Mouse (Mus musculus): Measurements from ENCODE around the gene Hoxd8. TPM values are rescaled to one million over a fixed set of nuclear protein-coding genes. Genes with fewer than 3 reads are reported as not detected.

Hoxd8 gene
- polyA plus RNA-seq, 1 experiment from 2014 or later = 0.14 TPM

GRCm38 (mm10) chr2:74748436-74748995 is 44.1 kb downstream of the Hoxd8 start:
- H3K4me1 ChIP-seq = peaks cover 40% of the 10 kb centered on the region
- H3K36me3 ChIP-seq = no peaks in the 10 kb centered on the region; the same call in 1 of the 2 replicates
- ATAC-seq (ENCODE audit: low FRiP score) = no peak
- peak overlapping the region; percentile 91 for H3K27ac ChIP-seq
- peak overlapping the region; percentile 58 for H3K4me2 ChIP-seq (replicated peaks)
- H3K4me3 ChIP-seq = peak overlapping the region; percentile 45
- peaks cover 89% of the 10 kb centered on the region for H3K27me3 ChIP-seq
- H3K9ac ChIP-seq = peak overlapping the region; percentile 80
- 3% methylated on average over 9 of the region's 9 CpGs for WGBS
- no peaks in the 10 kb centered on the region for H3K9me3 ChIP-seq (replicated peaks)

- Histone ChIP-seq H3K4me1 (peaks cover 36% of the 10 kb centered on the region), H3K27me3 (peaks cover 89% of the 10 kb centered on the region), H3K27ac (peak overlapping the region; percentile 91)
Observed at GRCm38 (mm10) chr2:74749337-74750121, 45.1 kb downstream of the Hoxd8 start.

GRCm38 (mm10) chr2:74750731-74751250 is 46.4 kb downstream of the Hoxd8 start:
- H3K4me3 ChIP-seq = peak overlapping the region; percentile 45; the same call in 1 of the 2 replicates
- peak overlapping the region; percentile 91 for H3K27ac ChIP-seq
- H3K4me2 ChIP-seq (replicated peaks) = peak overlapping the region; percentile 58

More at GRCm38 (mm10) chr2:74749337-74750121, 45.1 kb downstream of the Hoxd8 start:
- H3K9ac ChIP-seq = peak overlapping the region; percentile 80
- H3K4me3 ChIP-seq = peak overlapping the region; percentile 45
- peak; percentile 86 for ATAC-seq (ENCODE audit: low FRiP score)
- peak overlapping the region; percentile 58 for H3K4me2 ChIP-seq (replicated peaks)
- no peaks in the 10 kb centered on the region for H3K9me3 ChIP-seq (replicated peaks)
- H3K36me3 ChIP-seq = no peaks in the 10 kb centered on the region; the same call in 1 of the 2 replicates
- WGBS = under 1% methylated on average over 46 of the region's 47 CpGs

GRCm38 (mm10) chr2:74751861-74752260 is 47.4 kb downstream of the Hoxd8 start:
- WGBS = 67% methylated on average over 1 of the region's 1 CpGs
- Histone ChIP-seq H3K4me3 (no peak overlapping the region), H3K4me1 (peaks cover 31% of the 10 kb centered on the region), H3K9ac (no peak overlapping the region), H3K27ac (no peak overlapping the region; the same call in 1 of the 2 replicates), H3K36me3 (no peaks in the 10 kb centered on the region), H3K9me3 (replicated peaks) (no peaks in the 10 kb centered on the region), H3K4me2 (replicated peaks) (peak overlapping the region; percentile 53; the same call in 1 of the 2 replicates), H3K27me3 (peaks cover 85% of the 10 kb centered on the region)
- ATAC-seq (ENCODE audit: low FRiP score) = no peak

More at GRCm38 (mm10) chr2:74750731-74751250, 46.4 kb downstream of the Hoxd8 start:
- 23% methylated on average over 5 of the region's 5 CpGs for WGBS
- Histone ChIP-seq H3K9ac (peak overlapping the region; percentile 80), H3K27me3 (peaks cover 85% of the 10 kb centered on the region), H3K4me1 (peaks cover 36% of the 10 kb centered on the region), H3K9me3 (replicated peaks) (no peaks in the 10 kb centered on the region), H3K36me3 (no peaks in the 10 kb centered on the region; the same call in 1 of the 2 replicates)
- ATAC-seq (ENCODE audit: low FRiP score) = no peak

GRCm38 (mm10) chr2:74752431-74753174 is 48.2 kb downstream of the Hoxd8 start:
- peak overlapping the region; percentile 87 for H3K27ac ChIP-seq
- H3K9me3 ChIP-seq (replicated peaks) = no peaks in the 10 kb centered on the region
- WGBS = under 1% methylated on average over 45 of the region's 45 CpGs
- peak; percentile 59 for ATAC-seq (ENCODE audit: low FRiP score)
- peak overlapping the region; percentile 60 for H3K9ac ChIP-seq
- H3K4me2 ChIP-seq (replicated peaks) = peak overlapping the region; percentile 53
- peaks cover 31% of the 10 kb centered on the region for H3K4me1 ChIP-seq
- H3K27me3 ChIP-seq = peaks cover 83% of the 10 kb centered on the region
- peak overlapping the region; percentile 27 for H3K4me3 ChIP-seq
- H3K36me3 ChIP-seq = no peaks in the 10 kb centered on the region

GRCm38 (mm10) chr2:74753175-74753523 is 48.7 kb downstream of the Hoxd8 start:
- peaks cover 84% of the 10 kb centered on the region for H3K27me3 ChIP-seq
- peaks cover 31% of the 10 kb centered on the region for H3K4me1 ChIP-seq
- no peaks in the 10 kb centered on the region for H3K9me3 ChIP-seq (replicated peaks)
- H3K9ac ChIP-seq = peak overlapping the region; percentile 60
- no peak for ATAC-seq (ENCODE audit: low FRiP score)
- 1% methylated on average over 24 of the region's 25 CpGs for WGBS
- H3K36me3 ChIP-seq = no peaks in the 10 kb centered on the region
- H3K4me3 ChIP-seq = peak overlapping the region; percentile 27
- H3K27ac ChIP-seq = peak overlapping the region; percentile 87
- H3K4me2 ChIP-seq (replicated peaks) = peak overlapping the region; percentile 53

GRCm38 (mm10) chr2:74753711-74754110 is 49.3 kb downstream of the Hoxd8 start:
- Histone ChIP-seq H3K4me2 (replicated peaks) (peak overlapping the region; percentile 53; the same call in 1 of the 2 replicates), H3K9me3 (replicated peaks) (no peaks in the 10 kb centered on the region), H3K27me3 (peaks cover 90% of the 10 kb centered on the region), H3K9ac (no peak overlapping the region), H3K36me3 (no peaks in the 10 kb centered on the region), H3K4me1 (peaks cover 31% of the 10 kb centered on the region), H3K4me3 (no peak overlapping the region; the same call in 1 of the 2 replicates), H3K27ac (no peak overlapping the region)
- 22% methylated on average over 5 of the region's 5 CpGs for WGBS
- ATAC-seq (ENCODE audit: low FRiP score) = no peak

MicroRNAs within 50 kb of the gene (microRNA counts, 519-probe panel; counts per million panel counts)
- microRNA mmu-miR-10b = 4,735 counts per million, percentile 88 among the panel's probes with 10 or more counts

Small RNA genes within 50 kb of the gene (microRNA-seq; reads per million reads assigned to microRNA genes)
- gene Gm44463 (not detected), gene Mir10b (15,548 reads per million, percentile 97 among the genes with 10 or more reads in this experiment)

Other genes starting within 250 kb of the Hoxd8 start
- gene Lnpk, start 125.2 kb upstream of the Hoxd8 start, polyA plus RNA-seq (2016; fragmentation: Nextera tagmentation; extraction: Ambion mirVana) = 57.8 and 61.1 TPM in 2 replicates
- gene Evx2, start 45.1 kb upstream of the Hoxd8 start, polyA plus RNA-seq (2016; fragmentation: Nextera tagmentation; extraction: Ambion mirVana) = 2.7 and 3.2 TPM in 2 replicates
- not detected in 2 replicates for gene Hoxd13, start 36.3 kb upstream of the Hoxd8 start, polyA plus RNA-seq (2016; fragmentation: Nextera tagmentation; extraction: Ambion mirVana)
- not detected in 2 replicates for gene Hoxd12, start 29.6 kb upstream of the Hoxd8 start, polyA plus RNA-seq (2016; fragmentation: Nextera tagmentation; extraction: Ambion mirVana)
- gene Hoxd11, start 25.1 kb upstream of the Hoxd8 start, polyA plus RNA-seq (2016; fragmentation: Nextera tagmentation; extraction: Ambion mirVana) = not detected in 2 replicates
- gene Hoxd10, start 12.7 kb upstream of the Hoxd8 start, polyA plus RNA-seq (2016; fragmentation: Nextera tagmentation; extraction: Ambion mirVana) = not detected in 2 replicates
- gene Hoxd9, start 6.9 kb upstream of the Hoxd8 start, polyA plus RNA-seq (2016; fragmentation: Nextera tagmentation; extraction: Ambion mirVana) = 0.10 TPM in 1 of 2 replicates, not detected in the other
- gene Hoxd3, start 7.3 kb downstream of the Hoxd8 start, polyA plus RNA-seq (2016; fragmentation: Nextera tagmentation; extraction: Ambion mirVana) = 69.6 and 83.5 TPM in 2 replicates
- 3.6 and 4.6 TPM in 2 replicates for gene Hoxd4, start 7.3 kb downstream of the Hoxd8 start, polyA plus RNA-seq (2016; fragmentation: Nextera tagmentation; extraction: Ambion mirVana)
- 0.66 and 1.1 TPM in 2 replicates for gene Gm28230, start 22.1 kb downstream of the Hoxd8 start, polyA plus RNA-seq (2016; fragmentation: Nextera tagmentation; extraction: Ambion mirVana)
- 2.5 and 3.3 TPM in 2 replicates for gene Hoxd1, start 58.4 kb downstream of the Hoxd8 start, polyA plus RNA-seq (2016; fragmentation: Nextera tagmentation; extraction: Ambion mirVana)
- 131 TPM in 2 replicates for gene Mtx2, start 121.2 kb downstream of the Hoxd8 start, polyA plus RNA-seq (2016; fragmentation: Nextera tagmentation; extraction: Ambion mirVana)

Data from hindbrain, embryonic 12.5 days (tissue).